Mouse (Mus musculus): ENCODE measurements around the gene Asgr1.

- TF ChIP-seq EP300 (IDR thresholded peaks at IDR 0.05; ENCODE audit: low read depth in 1 of 2, low read length in 2 of 2) (no peak), ETS1 (IDR thresholded peaks at IDR 0.05; ENCODE audit: low read depth, low read length) (0 out of 2 replicates have a peak, but pooled peaks have one; percentile 15)
These were observed 37.2 kb upstream of the Asgr1 start, which contains the start of gene Dlg4 for GRCm38 (mm10) chr11:70016669-70017068.
